20 mouse cellular contexts compared by ENCODE assay signal in the genomic region with DNA sequence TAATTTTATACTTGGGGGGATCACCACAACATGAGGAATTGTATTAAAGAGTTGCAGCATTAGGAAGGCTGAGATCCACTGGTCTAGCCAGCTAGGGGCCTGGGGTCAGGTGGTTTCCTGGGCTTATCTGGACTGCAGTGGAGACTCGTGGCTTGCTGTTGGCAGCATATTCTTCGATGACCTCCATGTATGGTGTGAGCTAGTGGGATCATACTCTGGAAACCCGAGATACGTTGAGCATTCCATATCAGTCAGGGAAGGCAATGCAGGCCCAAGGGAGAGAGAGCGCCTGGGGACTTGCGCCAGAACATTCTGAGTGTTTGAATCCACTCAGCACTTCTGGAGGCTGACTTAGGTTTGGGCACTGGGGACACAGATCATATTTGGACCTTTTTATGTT. TPM values are rescaled to one million over a fixed set of nuclear protein-coding genes. Genes with fewer than 3 reads are reported as not detected.
A peak's percentile ranks its signal among the peaks of the same experiment; 100 is the strongest.
DNase-seq lines count a peak whose midpoint lies in the region; ATAC-seq and TF ChIP-seq lines count a peak whose summit lies in the region.
"Had no signal": no experiment of that assay in that cellular context is flagged by ENCODE, and none has a peak within 500 bp of the region (broad histone marks: within the 10 kb centered on the region; RNA-seq: fewer than 3 reads in every experiment).

No protein-coding gene starts in this region.

- peak overlapping the region; percentile 58; the same call in 1 of the 2 replicates for H3K9ac ChIP-seq in heart, embryonic 14.5 days (ENCODE audit: low read length)
- H3K9ac ChIP-seq: hindbrain, embryonic 15.5 days; limb, embryonic 12.5 days; liver, embryonic 12.5 days; lung, embryonic 14.5 days had no signal

- H3K4me1 ChIP-seq in heart, embryonic 14.5 days (ENCODE audit: control insufficient read depth in 2 of 2, insufficient read depth in 2 of 2, low read length in 2 of 2): peaks cover 12 to 19% of the 10 kb centered on the region in 2 experiments
- H3K4me1 ChIP-seq: hindbrain, embryonic 15.5 days; liver, embryonic 12.5 days had no signal

- no peaks in the 10 kb centered on the region for H3K9me3 ChIP-seq in heart, embryonic 14.5 days (ENCODE audit: control insufficient read depth, low read length)
- H3K9me3 ChIP-seq: hindbrain, embryonic 15.5 days had no signal

- TF ChIP-seq CTCF in layer of hippocampus, adult 2 months (conservative IDR thresholded peaks at IDR 0.05): no peak

- DNase-seq in adrenal gland, postnatal 14 days: peak; percentile 50
- DNase-seq in adrenal gland, postnatal 36 days: no peak
- no peak for DNase-seq in layer of hippocampus, adult 2 months (ENCODE audit: low spot score in 2 of 2)
- no peak for DNase-seq in layer of hippocampus, adult 9-10 months (ENCODE audit: low spot score)
- DNase-seq in skeletal muscle tissue, adult 2 months (ENCODE audit: low read depth, low spot score): peak; percentile 69
- no peak for DNase-seq in embryo, embryonic 10.5 days (ENCODE audit: low spot score)
- DNase-seq: adrenal gland, adult 8-10 months; cerebellum, adult 11-12 months; cerebellum, postnatal 36 days; lung, embryonic 14.5 days; lung, postnatal 36 days; right cerebral cortex, adult 18-20 months; thymus, postnatal 25 days had no signal

- peak overlapping the region; percentile 47; the same call in 1 of the 2 replicates for H3K27ac ChIP-seq in layer of hippocampus, adult 2 months
- peak overlapping the region; percentile 88 to 91 for H3K27ac ChIP-seq in heart, embryonic 14.5 days (replicated peaks in 1 of 2; ENCODE audit: control insufficient read depth in 1 of 2, insufficient read depth in 1 of 2, low read depth in 2 of 2, low read length in 2 of 2)
- H3K27ac ChIP-seq: hindbrain, embryonic 15.5 days; limb, embryonic 12.5 days; liver, embryonic 12.5 days had no signal

- no peaks in the 10 kb centered on the region for H3K27me3 ChIP-seq in heart, embryonic 14.5 days (ENCODE audit: control insufficient read depth, insufficient read depth, low read length)
- H3K27me3 ChIP-seq: hindbrain, embryonic 15.5 days; limb, embryonic 12.5 days; liver, embryonic 12.5 days had no signal

- WGBS in heart, embryonic 14.5 days: 32% methylated on average over 6 of the region's 6 CpGs

- ATAC-seq in heart, embryonic 14.5 days (ENCODE audit: insufficient number of reproducible peaks, insufficient read depth, low FRiP score, low read depth): peak; percentile 75
- no peak for ATAC-seq in monocyte, adult 5-6 weeks (replicated peaks; ENCODE audit: insufficient number of reproducible peaks, low FRiP score, low TSS enrichment, poor library complexity, severe bottlenecking)
- ATAC-seq: intestine, postnatal 0 days; liver, embryonic 12.5 days had no signal

- H3K36me3 ChIP-seq in heart, embryonic 14.5 days (ENCODE audit: control insufficient read depth, insufficient read depth, low read length): peaks cover 99% of the 10 kb centered on the region

- H3K4me3 ChIP-seq in layer of hippocampus, adult 2 months: no peak overlapping the region
- H3K4me3 ChIP-seq in heart, embryonic 14.5 days (ENCODE audit: control insufficient read depth in 1 of 2, insufficient read depth in 1 of 2, low read depth in 1 of 2, low read length in 2 of 2): no peak overlapping the region
- H3K4me3 ChIP-seq: hindbrain, embryonic 15.5 days; limb, embryonic 12.5 days; liver, embryonic 12.5 days had no signal

- H3K4me2 ChIP-seq in heart, embryonic 14.5 days (ENCODE audit: low read length): no peak overlapping the region
- H3K4me2 ChIP-seq: hindbrain, embryonic 15.5 days; limb, embryonic 12.5 days; liver, embryonic 12.5 days; lung, embryonic 14.5 days had no signal

RNA-seq across cellular contexts. Expression of gene Micall1, which starts 15.1 kb away (rescaled TPM):
- 34.3 and 41.0 TPM in 2 replicates for total RNA-seq in adrenal gland, postnatal 14 days (2021)
- 10 to 100 TPM; 41.3 to 51.4 TPM for total RNA-seq in adrenal gland, postnatal 36 days (2021)
- total RNA-seq in layer of hippocampus, adult 2 months (2021): 10 to 100 TPM; 31.4 to 35.3 TPM
- polyA plus RNA-seq in heart, embryonic 14.5 days (2014; fragmentation: Nextera tagmentation; extraction: Ambion mirVana): 18.9 and 20.2 TPM in 2 replicates
- 12.9 to 26.3 TPM (median 16.2 TPM) in 3 replicates for total RNA-seq in monocyte, adult 5-6 weeks (2017)

RNA-seq across cellular contexts. Expression of gene Polr2f, which starts 17.1 kb away (rescaled TPM):
- 110 and 127 TPM in 2 replicates for total RNA-seq in adrenal gland, postnatal 14 days (2021)
- total RNA-seq in adrenal gland, postnatal 36 days (2021): 100 to 1,000 TPM; 137 to 143 TPM
- 100 to 1,000 TPM in 1 of 2 experiments, 10 to 100 TPM in 1; 97.9 to 103 TPM for total RNA-seq in layer of hippocampus, adult 2 months (2021)
- 271 and 299 TPM in 2 replicates for polyA plus RNA-seq in heart, embryonic 14.5 days (2014; fragmentation: Nextera tagmentation; extraction: Ambion mirVana)
- 26.5 to 98.4 TPM (median 53.0 TPM) in 3 replicates for total RNA-seq in monocyte, adult 5-6 weeks (2017)

RNA-seq across cellular contexts. Expression of gene 1700088E04Rik, which starts 17.3 kb away (rescaled TPM):
- 4.4 and 4.7 TPM in 2 replicates for total RNA-seq in adrenal gland, postnatal 14 days (2021)
- total RNA-seq in adrenal gland, postnatal 36 days (2021): 1 to 10 TPM; 5.5 to 7.3 TPM
- total RNA-seq in layer of hippocampus, adult 2 months (2021): 10 to 100 TPM in 1 of 2 experiments, 1 to 10 TPM in 1; 8.8 to 10.3 TPM
- 5.6 and 8.4 TPM in 2 replicates for polyA plus RNA-seq in heart, embryonic 14.5 days (2014; fragmentation: Nextera tagmentation; extraction: Ambion mirVana)
- total RNA-seq in monocyte, adult 5-6 weeks (2017): not detected in 3 replicates
- total RNA-seq: megakaryocyte-erythroid progenitor cell, adult 5-6 weeks had no signal

RNA-seq across cellular contexts. Expression of gene Sox10, which starts 41.3 kb away (rescaled TPM):
- total RNA-seq in adrenal gland, postnatal 14 days (2021): 2.3 and 3.3 TPM in 2 replicates
- total RNA-seq in adrenal gland, postnatal 36 days (2021): 1 to 10 TPM; 1.3 to 1.8 TPM
- total RNA-seq in layer of hippocampus, adult 2 months (2021): 10 to 100 TPM; 27.7 to 30.4 TPM
- polyA plus RNA-seq in heart, embryonic 14.5 days (2014; fragmentation: Nextera tagmentation; extraction: Ambion mirVana): 0.63 and 0.80 TPM in 2 replicates
- total RNA-seq in monocyte, adult 5-6 weeks (2017): not detected in 3 replicates
- total RNA-seq: megakaryocyte-erythroid progenitor cell, adult 5-6 weeks had no signal

RNA-seq across cellular contexts. Expression of gene Eif3l, which starts 48.8 kb away (rescaled TPM):
- 171 and 177 TPM in 2 replicates for total RNA-seq in adrenal gland, postnatal 14 days (2021)
- 100 to 1,000 TPM; 140 to 156 TPM for total RNA-seq in adrenal gland, postnatal 36 days (2021)
- total RNA-seq in layer of hippocampus, adult 2 months (2021): 10 to 100 TPM; 68.9 to 69.5 TPM
- polyA plus RNA-seq in heart, embryonic 14.5 days (2014; fragmentation: Nextera tagmentation; extraction: Ambion mirVana): 144 and 153 TPM in 2 replicates
- 102 to 117 TPM (median 113 TPM) in 3 replicates for total RNA-seq in monocyte, adult 5-6 weeks (2017)

Comparison
In these comparisons a context has a peak if more than half of its experiments do, and no peak if none do; other contexts are left out.
1. DNase-seq: peak in adrenal gland, postnatal 14 days (single experiment) and skeletal muscle tissue, adult 2 months (single experiment); none in adrenal gland, postnatal 36 days (0 of 2), layer of hippocampus, adult 2 months (0 of 2), layer of hippocampus, adult 9-10 months (single experiment) and embryo, embryonic 10.5 days (single experiment).